Comparison of ENCODE assay signal across 14 mouse cellular contexts in genomic region chr10:86829515-86829914, GRCm38 (mm10). TPM values are rescaled to one million over a fixed set of nuclear protein-coding genes. Genes with fewer than 3 reads are reported as not detected.
DNase-seq lines count a peak whose midpoint lies in the region; ATAC-seq and TF ChIP-seq lines count a peak whose summit lies in the region.
"Had no signal": no experiment of that assay in that cellular context is flagged by ENCODE, and none has a peak within 500 bp of the region (broad histone marks: within the 10 kb centered on the region; RNA-seq: fewer than 3 reads in every experiment).

No protein-coding gene starts in this region.

- no peak overlapping the region for H3K4me2 ChIP-seq in forebrain, postnatal 0 days (ENCODE audit: low read depth)
- no peak overlapping the region for H3K4me2 ChIP-seq in forebrain, embryonic 12.5 days
- no peak overlapping the region for H3K4me2 ChIP-seq in liver, embryonic 12.5 days
- H3K4me2 ChIP-seq: forebrain, embryonic 13.5 days; heart, embryonic 12.5 days; liver, embryonic 13.5 days had no signal

- H3K9me3 ChIP-seq in forebrain, postnatal 0 days (ENCODE audit: low read length), result no peaks in the 10 kb centered on the region
- 0 out of 2 replicates have a peak, but pooled peaks cover 6% of the 10 kb centered on the region for H3K9me3 ChIP-seq in forebrain, embryonic 12.5 days
- H3K9me3 ChIP-seq in liver, embryonic 12.5 days (replicated peaks), result 0 out of 2 replicates have a peak, but pooled peaks cover 3% of the 10 kb centered on the region
- H3K9me3 ChIP-seq: forebrain, embryonic 13.5 days; liver, embryonic 13.5 days had no signal

- no peaks in the 10 kb centered on the region for H3K27me3 ChIP-seq in forebrain, postnatal 0 days (ENCODE audit: insufficient read depth, low read length)
- no peaks in the 10 kb centered on the region for H3K27me3 ChIP-seq in forebrain, embryonic 12.5 days
- no peaks in the 10 kb centered on the region for H3K27me3 ChIP-seq in liver, adult 2 months (ENCODE audit: control insufficient read depth, insufficient read depth, low read length)
- no peaks in the 10 kb centered on the region for H3K27me3 ChIP-seq in liver, embryonic 12.5 days (replicated peaks)
- H3K27me3 ChIP-seq: forebrain, embryonic 13.5 days; heart, embryonic 12.5 days; liver, embryonic 13.5 days; megakaryocyte, embryonic 14.5 days had no signal

- no peak for DNase-seq in forebrain, postnatal 0 days
- DNase-seq in liver, adult 2 months (ENCODE audit: extremely low read depth, low read depth, low spot score), result no peak
- peak; percentile 36 for DNase-seq in A20 (ENCODE audit: low read depth, low spot score)
- DNase-seq in WW6 (ENCODE audit: low read depth, low spot score), result peak; percentile 28
- DNase-seq in right cerebral cortex, postnatal 10 days (ENCODE audit: low spot score in 2 of 2), result no peak
- DNase-seq: adrenal gland, postnatal 25 days; kidney, adult 11 months; liver, embryonic 13.5 days had no signal

- no peaks in the 10 kb centered on the region for H3K4me1 ChIP-seq in forebrain, postnatal 0 days (ENCODE audit: insufficient read depth)
- peaks cover 5% of the 10 kb centered on the region; the same call in 1 of the 2 replicates for H3K4me1 ChIP-seq in forebrain, embryonic 12.5 days
- no peaks in the 10 kb centered on the region for H3K4me1 ChIP-seq in liver, adult 2 months (ENCODE audit: control insufficient read depth, insufficient read depth, low read length)
- no peaks in the 10 kb centered on the region for H3K4me1 ChIP-seq in liver, embryonic 12.5 days
- H3K4me1 ChIP-seq: liver, embryonic 13.5 days had no signal

- H3K27ac ChIP-seq in forebrain, postnatal 0 days (ENCODE audit: low read depth, low read length), result no peak overlapping the region
- no peak overlapping the region for H3K27ac ChIP-seq in forebrain, embryonic 12.5 days
- H3K27ac ChIP-seq in liver, adult 2 months (replicated peaks; ENCODE audit: insufficient read depth, low read depth, low read length), result no peak overlapping the region
- no peak overlapping the region for H3K27ac ChIP-seq in liver, embryonic 12.5 days
- H3K27ac ChIP-seq: forebrain, embryonic 13.5 days; liver, embryonic 13.5 days had no signal

- 94% methylated on average over 2 of the region's 2 CpGs for WGBS in forebrain, postnatal 0 days
- WGBS in forebrain, embryonic 12.5 days, result 84% methylated on average over 2 of the region's 2 CpGs
- 97% methylated on average over 2 of the region's 2 CpGs for WGBS in liver, adult 2 months
- WGBS in liver, embryonic 12.5 days (ENCODE audit: insufficient replicate concordance), result 78% methylated on average over 2 of the region's 2 CpGs

- no peak for ATAC-seq in forebrain, postnatal 0 days
- ATAC-seq in forebrain, embryonic 12.5 days (ENCODE audit: low FRiP score), result no peak
- ATAC-seq in liver, embryonic 12.5 days, result no peak
- no peak for ATAC-seq in inflammation-experienced regulatory T-cells, adult 6 months
- ATAC-seq: forebrain, embryonic 13.5 days had no signal

- no peak overlapping the region for H3K9ac ChIP-seq in forebrain, postnatal 0 days
- no peak overlapping the region for H3K9ac ChIP-seq in forebrain, embryonic 12.5 days
- H3K9ac ChIP-seq in liver, adult 2 months (ENCODE audit: low read depth, low read length), result no peak overlapping the region
- no peak overlapping the region for H3K9ac ChIP-seq in liver, embryonic 12.5 days
- H3K9ac ChIP-seq: forebrain, embryonic 13.5 days; heart, embryonic 12.5 days; liver, embryonic 13.5 days had no signal

- peak; percentile 30 for TF ChIP-seq CTCF in forebrain, postnatal 0 days (IDR thresholded peaks at IDR 0.05; ENCODE audit: low read depth)
- peak; percentile 43 for TF ChIP-seq CTCF in liver, adult 2 months (IDR thresholded peaks at IDR 0.05; ENCODE audit: low read depth, low read length)

- no peaks in the 10 kb centered on the region for H3K79me2 ChIP-seq in liver, adult 2 months (ENCODE audit: control insufficient read depth, insufficient read depth, low read length)

- no peak for TF ChIP-seq POLR2A in liver, adult 2 months (IDR thresholded peaks at IDR 0.05; ENCODE audit: extremely low read depth, insufficient read depth, low read length)

- H3K36me3 ChIP-seq in forebrain, postnatal 0 days (ENCODE audit: insufficient read depth), result peaks cover 13% of the 10 kb centered on the region; the same call in 1 of the 2 replicates
- H3K36me3 ChIP-seq in forebrain, embryonic 12.5 days (replicated peaks), result no peaks in the 10 kb centered on the region; the same call in 1 of the 2 replicates
- H3K36me3 ChIP-seq in liver, adult 2 months (ENCODE audit: control insufficient read depth, insufficient read depth, low read length), result peaks cover 17% of the 10 kb centered on the region
- H3K36me3 ChIP-seq in liver, embryonic 12.5 days, result peaks cover 36% of the 10 kb centered on the region

- H3K4me3 ChIP-seq in forebrain, postnatal 0 days (ENCODE audit: low read depth, low read length), result no peak overlapping the region
- no peak overlapping the region for H3K4me3 ChIP-seq in forebrain, embryonic 12.5 days (replicated peaks)
- H3K4me3 ChIP-seq in liver, adult 2 months (ENCODE audit: insufficient read depth, low read depth, low read length), result no peak overlapping the region
- no peak overlapping the region for H3K4me3 ChIP-seq in liver, embryonic 12.5 days
- H3K4me3 ChIP-seq: forebrain, embryonic 13.5 days; heart, embryonic 12.5 days; liver, embryonic 13.5 days; megakaryocyte, embryonic 14.5 days had no signal

RNA-seq across cellular contexts. Expression of gene Nt5dc3, which starts 50.7 kb away (rescaled TPM):
- 30.2 and 42.2 TPM in 2 replicates for total RNA-seq in forebrain, postnatal 0 days (2014; rRNA removed)
- 7.2 and 9.3 TPM in 2 replicates for polyA plus RNA-seq in forebrain, postnatal 0 days (2015; fragmentation: Nextera tagmentation; extraction: Ambion mirVana)
- polyA plus RNA-seq in forebrain, embryonic 12.5 days (2016; fragmentation: Nextera tagmentation; extraction: Ambion mirVana), result 2.4 and 2.9 TPM in 2 replicates
- total RNA-seq in liver, adult 2 months (2014; rRNA removed), result 5.3 and 6.6 TPM in 2 replicates
- polyA plus RNA-seq in liver, adult 2 months (2012; rRNA removed), result 8.3 and 10.3 TPM in 2 replicates
- 0.65 and 0.69 TPM in 2 replicates for polyA plus RNA-seq in liver, embryonic 12.5 days (2016; fragmentation: Nextera tagmentation; extraction: Ambion mirVana)
- polyA plus RNA-seq in inflammation-experienced regulatory T-cells, adult 6 months (2017; shearing (Covaris generic)), result 1 to 10 TPM in 2 of 3 experiments, under 1 TPM in 1; 0.68 to 1.9 (median 1.2) TPM

Comparison
In these comparisons a context has a peak if more than half of its experiments do, and no peak if none do; other contexts are left out.
1. DNase-seq: peak in A20 (single experiment) and WW6 (single experiment); none in forebrain, postnatal 0 days (single experiment), liver, adult 2 months (single experiment) and right cerebral cortex, postnatal 10 days (0 of 2).